Mouse (Mus musculus) MEL (cell line): ENCODE measurements around the gene Nsun6. TPM values are rescaled to one million over a fixed set of nuclear protein-coding genes. Genes with fewer than 3 reads are reported as not detected.

ENCODE experiments used
- DNase-seq: peaks from one replicate; pipeline ENCODE4 v3.0.0; 2011; ENCODE audit warnings: low read depth, low spot score
- H3K27ac ChIP-seq: 2 replicates; pipeline ENCODE4 v1.5.1; 2012; ENCODE audit warnings: low read depth, mild to moderate bottlenecking, control low read depth, low read length, moderate library complexity; ENCODE audit not compliant: control insufficient read depth
- H3K27me3 ChIP-seq, 2 experiments: fragments of 150-350 bp in 1 of 2; sonication (generic) in 1 of 2; 2 replicates each; pipeline ENCODE4 v1.6.1; 2012; ENCODE audit warnings: low read length in 2 of 2, mild to moderate bottlenecking in 2 of 2, improper control_type of control experiment in 1 of 2, moderate library complexity in 1 of 2; ENCODE audit not compliant: insufficient read depth in 2 of 2, control insufficient read depth in 1 of 2
- H3K36me3 ChIP-seq, 2 experiments: 2 replicates each; pipeline ENCODE4 v1.6.1; 2012 to 2014; ENCODE audit warnings: low read length in 2 of 2, improper control_type of control experiment in 1 of 2, inconsistent platforms in 1 of 2, mild to moderate bottlenecking in 1 of 2; ENCODE audit not compliant: insufficient read depth in 2 of 2, control insufficient read depth in 1 of 2
- H3K4me1 ChIP-seq, 2 experiments: fragments of 150-350 bp in 1 of 2; sonication (generic) in 1 of 2; 2 replicates each; pipeline ENCODE4 v1.6.1; 2012; ENCODE audit warnings: low read length in 2 of 2, improper control_type of control experiment in 1 of 2, mild to moderate bottlenecking in 1 of 2; ENCODE audit not compliant: insufficient read depth in 2 of 2, control insufficient read depth in 1 of 2
- H3K4me3 ChIP-seq, 2 experiments: fragments of 150-350 bp in 1 of 2; sonication (generic) in 1 of 2; 2 replicates each; pipeline ENCODE4 v1.5.1; 2012; ENCODE audit warnings: low read depth in 2 of 2, low read length in 2 of 2, mild to moderate bottlenecking in 2 of 2, moderate library complexity in 2 of 2, control low read depth in 1 of 2, improper control_type of control experiment in 1 of 2; ENCODE audit not compliant: control insufficient read depth in 1 of 2, insufficient read depth in 1 of 2
- H3K79me2 ChIP-seq: 2 replicates; pipeline ENCODE4 v1.6.1; 2012; ENCODE audit warnings: mild to moderate bottlenecking, low read length, moderate library complexity; ENCODE audit not compliant: control insufficient read depth, poor library complexity, insufficient read depth
- H3K9ac ChIP-seq: 2 replicates; pipeline ENCODE4 v1.6.1; 2012; ENCODE audit warnings: low read depth, mild to moderate bottlenecking, control low read depth, low read length, moderate library complexity; ENCODE audit not compliant: control insufficient read depth, poor library complexity, severe bottlenecking
- H3K9me3 ChIP-seq: fragments of 150-350 bp; sonication (generic); replicated peaks from 2 replicates; pipeline ENCODE4 v1.6.1; 2012; ENCODE audit warnings: mild to moderate bottlenecking, low read length, improper control_type of control experiment, moderate library complexity; ENCODE audit not compliant: insufficient read depth
- CHD2 ChIP-seq: IDR thresholded peaks from 2 replicates; pipeline ENCODE4 v1.6.1; 2011; ENCODE audit warnings: low read length, improper control_type of control experiment
- CTCF ChIP-seq, 3 experiments: IDR thresholded peaks in 2 of 3; conservative IDR thresholded peaks in 1 of 3; 2 replicates each; pipeline ENCODE4 v1.5.1; 2011 to 2012; ENCODE audit warnings: low read length in 3 of 3, low read depth in 2 of 3, mild to moderate bottlenecking in 2 of 3, improper control_type of control experiment in 1 of 3, inconsistent platforms in 1 of 3, mixed read lengths in 1 of 3, moderate library complexity in 1 of 3; ENCODE audit not compliant: control insufficient read depth in 1 of 3, insufficient read depth in 1 of 3, poor library complexity in 1 of 3, severe bottlenecking in 1 of 3
- E2F4 ChIP-seq: IDR thresholded peaks from 2 replicates; pipeline ENCODE4 v1.6.1; 2011; ENCODE audit warnings: low read depth, low read length, improper control_type of control experiment, borderline replicate concordance
- ELF1 ChIP-seq: IDR thresholded peaks from 2 replicates; pipeline ENCODE4 v1.6.1; 2014; ENCODE audit warnings: low read depth, mild to moderate bottlenecking, inconsistent platforms, low read length, improper control_type of control experiment, moderate library complexity
- EP300 ChIP-seq, 2 experiments: IDR thresholded peaks; 2 replicates each; pipeline ENCODE4 v1.6.1; 2011; ENCODE audit warnings: improper control_type of control experiment in 2 of 2, low read length in 2 of 2, low read depth in 1 of 2, mild to moderate bottlenecking in 1 of 2
- JUND ChIP-seq: IDR thresholded peaks from 2 replicates; pipeline ENCODE4 v1.6.1; 2011; ENCODE audit warnings: low read depth, mild to moderate bottlenecking, improper control_type of control experiment, low read length
- KAT2A ChIP-seq: conservative IDR thresholded peaks from 2 replicates; pipeline ENCODE4 v1.6.1; 2012; ENCODE audit warnings: low read depth, low read length, improper control_type of control experiment, inconsistent platforms
- POLR2AphosphoS5 ChIP-seq: IDR thresholded peaks from 2 replicates; pipeline ENCODE4 v1.6.1; 2012; ENCODE audit warnings: low read depth, borderline replicate concordance, mild to moderate bottlenecking, inconsistent platforms, low read length, moderate library complexity, mixed read lengths
- RAD21 ChIP-seq: IDR thresholded peaks from 2 replicates; pipeline ENCODE4 v1.6.1; 2011; ENCODE audit warnings: mild to moderate bottlenecking, low read depth, low read length, improper control_type of control experiment
- RCOR1 ChIP-seq: IDR thresholded peaks from 2 replicates; pipeline ENCODE4 v1.6.1; 2012; ENCODE audit warnings: low read depth, mild to moderate bottlenecking, inconsistent platforms, low read length, improper control_type of control experiment
- SMC3 ChIP-seq: IDR thresholded peaks from 2 replicates; pipeline ENCODE4 v1.6.1; 2011; ENCODE audit warnings: low read depth, low read length, improper control_type of control experiment
- TAL1 ChIP-seq: IDR thresholded peaks from 2 replicates; pipeline ENCODE4 v1.6.1; 2012; ENCODE audit warnings: mild to moderate bottlenecking, inconsistent platforms, low read length, moderate library complexity, mixed read lengths
- TBP ChIP-seq: IDR thresholded peaks from 2 replicates; pipeline ENCODE4 v1.8.0; 2011; ENCODE audit warnings: low read depth, low read length, improper control_type of control experiment
- TCF12 ChIP-seq: IDR thresholded peaks from 2 replicates; pipeline ENCODE4 v1.6.1; 2014; ENCODE audit warnings: low read depth, mild to moderate bottlenecking, inconsistent platforms, low read length, improper control_type of control experiment, moderate library complexity
- USF1 ChIP-seq: IDR thresholded peaks from 2 replicates; pipeline ENCODE4 v1.6.1; 2014; ENCODE audit warnings: low read depth, mild to moderate bottlenecking, inconsistent platforms, low read length, improper control_type of control experiment, moderate library complexity
- USF2 ChIP-seq, 2 experiments: IDR thresholded peaks; 2 replicates each; pipeline ENCODE4 v1.6.1; 2011 to 2012; ENCODE audit warnings: improper control_type of control experiment in 2 of 2, low read length in 2 of 2, borderline replicate concordance in 1 of 2, inconsistent platforms in 1 of 2, low read depth in 1 of 2, mild to moderate bottlenecking in 1 of 2; ENCODE audit not compliant: insufficient read depth in 1 of 2
- ZNF384 ChIP-seq: IDR thresholded peaks from 2 replicates; pipeline ENCODE4 v1.6.1; 2012; ENCODE audit warnings: low read depth, mild to moderate bottlenecking, inconsistent platforms, low read length, improper control_type of control experiment
- polyA plus RNA-seq, 2 experiments: library from polyadenylated mRNA; stranded (reverse) in 1 of 2; unstranded in 1 of 2; fragments of >175 nt in 1 of 2; fragments of >200 nt in 1 of 2; gene quantifications; 2 replicates each; pipeline versions ENCODE4 v1.2.1 to v1.2.4; 2012; ENCODE audit warnings: low replicate concordance in 2 of 2, low read depth in 1 of 2; ENCODE audit not compliant: insufficient read length in 2 of 2, insufficient read depth in 1 of 2, missing spikeins in 1 of 2
- total RNA-seq: library from RNA; depleted of rRNA; stranded (reverse); fragments of 300-350 nt; gene quantifications from 2 replicates; pipeline ENCODE4 v1.2.3, GENCODE M21; 2012

Gene Nsun6
- total and polyA plus RNA-seq, 3 experiments = 5.4 to 6.3 TPM; not detected in 1

DNA sequence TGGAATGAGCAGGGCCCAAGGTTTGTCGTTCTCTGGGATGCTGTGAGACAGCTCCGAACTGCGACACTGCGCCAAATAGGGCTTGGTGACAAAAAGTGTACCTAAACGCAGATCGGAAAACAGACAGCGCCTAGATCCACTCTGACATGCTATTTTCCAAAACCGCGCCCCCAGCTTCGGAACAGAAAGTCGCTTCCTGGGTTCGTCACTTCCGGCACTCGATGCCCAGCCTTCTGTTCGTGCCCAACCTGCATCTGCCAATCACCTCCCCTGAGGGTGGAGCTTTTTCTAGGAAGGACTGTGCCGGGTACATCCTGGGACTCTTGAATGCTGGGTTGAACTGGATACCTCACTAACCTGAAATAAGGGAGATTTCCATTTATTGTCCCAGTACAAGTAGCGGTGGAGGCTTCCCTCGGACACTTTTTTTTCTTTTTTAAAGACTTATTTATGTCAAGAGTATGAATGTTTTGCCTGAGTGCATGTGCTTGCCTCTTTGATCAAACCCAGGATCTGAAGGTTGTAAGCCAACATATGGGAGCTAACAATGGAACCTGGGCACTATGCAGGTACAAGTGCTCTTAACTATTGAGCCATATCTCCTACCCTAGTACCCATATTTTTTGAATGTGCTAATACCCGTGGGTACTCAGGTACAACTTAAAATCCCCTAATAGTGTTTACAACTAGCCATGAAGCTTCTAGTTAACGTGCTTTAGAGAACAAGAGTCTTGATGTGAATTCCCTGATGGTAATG, 5.6 kb downstream of the Nsun6 start, which contains the start of gene Arl5b (continued):
- no peak for TF ChIP-seq RAD21
- TF ChIP-seq USF1 = peak; percentile 32; the same call in 1 of the 2 replicates
- peak; percentile 50 for TF ChIP-seq KAT2A
- no peak for TF ChIP-seq RCOR1
- peak; percentile 40; the same call in 1 of the 2 replicates for TF ChIP-seq TCF12
- TF ChIP-seq CHD2 = no peak
- TF ChIP-seq ELF1 = peak; percentile 88
- no peak for TF ChIP-seq CTCF (IDR thresholded peaks at IDR 0.05 in 2 of 3, conservative IDR thresholded peaks at IDR 0.05 in 1 of 3; ENCODE audit: control insufficient read depth in 1 of 3, insufficient read depth in 1 of 3, low read depth in 2 of 3, low read length in 3 of 3, poor library complexity in 1 of 3, severe bottlenecking in 1 of 3)
- no peak for TF ChIP-seq JUND
- TF ChIP-seq POLR2AphosphoS5 = no peak
- TF ChIP-seq TBP = peak; percentile 83
- no peak for TF ChIP-seq EP300 (IDR thresholded peaks at IDR 0.05; ENCODE audit: low read depth in 1 of 2, low read length in 2 of 2)
- no peak for TF ChIP-seq E2F4

DNA sequence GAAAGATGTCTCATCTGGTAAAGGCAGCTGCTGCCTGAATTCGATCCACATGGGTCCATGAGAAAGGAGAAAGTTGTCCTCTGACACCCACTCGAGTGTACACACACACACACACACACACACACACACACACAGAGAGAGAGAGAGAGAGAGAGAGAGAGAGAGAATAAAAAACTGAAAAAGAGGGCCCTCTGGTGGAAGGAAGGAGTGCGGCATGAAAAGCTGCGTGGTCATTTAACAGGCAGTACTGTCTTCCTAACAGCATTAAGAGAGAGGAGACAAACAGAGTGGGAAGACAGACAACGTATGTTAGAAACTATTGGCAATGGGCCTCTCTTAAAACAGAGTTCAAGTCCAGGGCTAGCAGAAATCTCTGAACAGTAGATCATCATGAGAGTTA, 14.5 kb downstream of the Nsun6 start:
- Histone ChIP-seq H3K4me3 (no peak overlapping the region), H3K9me3 (no peaks in the 10 kb centered on the region), H3K4me1 (no peaks in the 10 kb centered on the region), H3K9ac (no peak overlapping the region), H3K79me2 (no peaks in the 10 kb centered on the region), H3K27me3 (no peaks in the 10 kb centered on the region), H3K36me3 (no peaks in the 10 kb centered on the region), H3K27ac (no peak overlapping the region)
- TF ChIP-seq POLR2AphosphoS5 = no peak
- no peak for TF ChIP-seq USF2 (IDR thresholded peaks at IDR 0.05; ENCODE audit: borderline replicate concordance in 1 of 2, insufficient read depth in 1 of 2, low read depth in 1 of 2, low read length in 2 of 2)
- TF ChIP-seq TCF12 = no peak
- peak; percentile 45 for TF ChIP-seq SMC3
- TF ChIP-seq RAD21 = peak; percentile 23
- TF ChIP-seq TAL1 = no peak
- TF ChIP-seq ZNF384 = no peak
- TF ChIP-seq JUND = peak; percentile 58; the same call in 1 of the 2 replicates
- peak; percentile 55 to 60 (median 58) for TF ChIP-seq CTCF (IDR thresholded peaks at IDR 0.05 in 2 of 3, conservative IDR thresholded peaks at IDR 0.05 in 1 of 3; ENCODE audit: control insufficient read depth in 1 of 3, insufficient read depth in 1 of 3, low read depth in 2 of 3, low read length in 3 of 3, poor library complexity in 1 of 3, severe bottlenecking in 1 of 3)
- peak; percentile 62 for DNase-seq
